Mouse (Mus musculus) midbrain, embryonic 13.5 days (tissue): ENCODE data around the gene Ugcg. TPM values are rescaled to one million over a fixed set of nuclear protein-coding genes. Genes with fewer than 3 reads are reported as not detected.

Source experiments
- ATAC-seq: fragments of 200-750 bp; cut with Nextera tagmentation; 2 replicates; pipeline ENCODE4 v1.8.0; 2017; ENCODE audit warnings: mild to moderate bottlenecking, moderate TSS enrichment, moderate library complexity
- H3K27ac ChIP-seq: fragments of 300-500 bp; sonication (generic); 2 replicates; pipeline ENCODE4 v1.5.1; 2015; ENCODE audit warnings: inconsistent platforms, mild to moderate bottlenecking, moderate library complexity
- H3K27me3 ChIP-seq: fragments of 300-500 bp; sonication (generic); 2 replicates; pipeline ENCODE4 v1.6.1; 2015; ENCODE audit warnings: mild to moderate bottlenecking, inconsistent platforms
- H3K36me3 ChIP-seq: fragments of 300-500 bp; sonication (generic); 2 replicates; pipeline ENCODE4 v1.6.1; 2015; ENCODE audit warnings: mild to moderate bottlenecking, inconsistent platforms
- H3K4me1 ChIP-seq: fragments of 300-500 bp; sonication (generic); replicated peaks from 2 replicates; pipeline ENCODE4 v1.6.1; 2015; ENCODE audit warnings: inconsistent platforms
- H3K4me2 ChIP-seq: fragments of 300-500 bp; sonication (generic); replicated peaks from 2 replicates; pipeline ENCODE4 v1.6.1; 2015; ENCODE audit warnings: moderate library complexity, mild to moderate bottlenecking, inconsistent platforms
- H3K4me3 ChIP-seq: fragments of 300-500 bp; sonication (generic); replicated peaks from 2 replicates; pipeline ENCODE4 v1.5.1; 2015; ENCODE audit warnings: mild to moderate bottlenecking, inconsistent platforms
- H3K9ac ChIP-seq: fragments of 300-500 bp; sonication (generic); replicated peaks from 2 replicates; pipeline ENCODE4 v1.6.1; 2015; ENCODE audit warnings: mild to moderate bottlenecking, inconsistent platforms
- H3K9me3 ChIP-seq: fragments of 300-500 bp; sonication (generic); 2 replicates; pipeline ENCODE4 v1.6.1; 2016; ENCODE audit warnings: mild to moderate bottlenecking, inconsistent platforms
- WGBS: fragments of 180-500 bp; shearing (Covaris S2); methylation state at CpG from one replicate; pipeline ENCODE4 v1.1.7; 2015; 5-methylcytosine and 5-hydroxymethylcytosine counted together
- polyA plus RNA-seq: library from polyadenylated mRNA; unstranded; fragments of >200 nt; fragmentation: Nextera tagmentation; extraction: Ambion mirVana; gene quantifications from 2 replicates; pipeline ENCODE4 v1.2.1, GENCODE M21; 2015

The Ugcg gene
- polyA plus RNA-seq, 1 experiment from 2014 or later: 16.4 TPM

GRCm38 (mm10) chr4:59214695-59215094 lies 25.6 kb downstream of the Ugcg start:
- Histone ChIP-seq H3K27ac (no peak overlapping the region), H3K9me3 (no peaks in the 10 kb centered on the region), H3K4me3 (no peak overlapping the region), H3K4me1 (no peaks in the 10 kb centered on the region), H3K4me2 (no peak overlapping the region), H3K9ac (no peak overlapping the region), H3K27me3 (no peaks in the 10 kb centered on the region), H3K36me3 (peaks cover 42% of the 10 kb centered on the region)
- 96% methylated on average over 5 of the region's 5 CpGs for WGBS
- no peak for ATAC-seq

- Histone ChIP-seq H3K4me2 (no peak overlapping the region), H3K36me3 (peaks cover 49% of the 10 kb centered on the region), H3K9ac (no peak overlapping the region), H3K4me3 (no peak overlapping the region), H3K9me3 (no peaks in the 10 kb centered on the region), H3K27me3 (no peaks in the 10 kb centered on the region), H3K27ac (no peak overlapping the region), H3K4me1 (no peaks in the 10 kb centered on the region)
- no peak for ATAC-seq
- 98% methylated on average over 3 of the region's 3 CpGs for WGBS
Observed at GRCm38 (mm10) chr4:59215585-59215984, 26.5 kb downstream of the Ugcg start.

- Histone ChIP-seq H3K36me3 (peaks cover 46% of the 10 kb centered on the region), H3K27me3 (no peaks in the 10 kb centered on the region), H3K27ac (no peak overlapping the region), H3K4me2 (no peak overlapping the region), H3K9ac (no peak overlapping the region), H3K9me3 (no peaks in the 10 kb centered on the region), H3K4me3 (no peak overlapping the region), H3K4me1 (no peaks in the 10 kb centered on the region)
- 94% methylated on average over 7 of the region's 7 CpGs for WGBS
- ATAC-seq: no peak
Observed at GRCm38 (mm10) chr4:59217101-59217500, 28.0 kb downstream of the Ugcg start.

GRCm38 (mm10) chr4:59218154-59218553 lies 29.1 kb downstream of the Ugcg start:
- no peaks in the 10 kb centered on the region for H3K9me3 ChIP-seq
- H3K4me3 ChIP-seq: no peak overlapping the region
- H3K4me1 ChIP-seq: no peaks in the 10 kb centered on the region
- H3K27ac ChIP-seq: no peak overlapping the region
- H3K36me3 ChIP-seq: peaks cover 51% of the 10 kb centered on the region
- no peak overlapping the region for H3K9ac ChIP-seq
- H3K4me2 ChIP-seq: no peak overlapping the region
- WGBS: 93% methylated on average over 7 of the region's 7 CpGs
- no peak for ATAC-seq
- no peaks in the 10 kb centered on the region for H3K27me3 ChIP-seq

- no peak overlapping the region for H3K27ac ChIP-seq
- no peaks in the 10 kb centered on the region for H3K4me1 ChIP-seq
- no peak overlapping the region for H3K4me3 ChIP-seq
- H3K4me2 ChIP-seq: no peak overlapping the region
- WGBS: 96% methylated on average over 9 of the region's 9 CpGs
- H3K9me3 ChIP-seq: no peaks in the 10 kb centered on the region
- H3K27me3 ChIP-seq: no peaks in the 10 kb centered on the region
- no peak for ATAC-seq
- no peak overlapping the region for H3K9ac ChIP-seq
- H3K36me3 ChIP-seq: peaks cover 42% of the 10 kb centered on the region
Observed at GRCm38 (mm10) chr4:59222226-59222625, 33.2 kb downstream of the Ugcg start.

- no peak overlapping the region for H3K27ac ChIP-seq
- H3K4me2 ChIP-seq: no peak overlapping the region
- H3K36me3 ChIP-seq: peaks cover 37% of the 10 kb centered on the region
- ATAC-seq: no peak
- H3K27me3 ChIP-seq: no peaks in the 10 kb centered on the region
- WGBS: 93% methylated on average over 5 of the region's 5 CpGs
- no peaks in the 10 kb centered on the region for H3K9me3 ChIP-seq
- H3K4me3 ChIP-seq: no peak overlapping the region
- no peaks in the 10 kb centered on the region for H3K4me1 ChIP-seq
- H3K9ac ChIP-seq: no peak overlapping the region
Observed at GRCm38 (mm10) chr4:59223055-59223615, 34.1 kb downstream of the Ugcg start.

- H3K36me3 ChIP-seq: peaks cover 28% of the 10 kb centered on the region
- ATAC-seq: no peak
- no peaks in the 10 kb centered on the region for H3K4me1 ChIP-seq
- no peak overlapping the region for H3K27ac ChIP-seq
- no peak overlapping the region for H3K4me2 ChIP-seq
- H3K27me3 ChIP-seq: no peaks in the 10 kb centered on the region
- WGBS: 95% methylated on average over 4 of the region's 4 CpGs
- no peaks in the 10 kb centered on the region for H3K9me3 ChIP-seq
- H3K4me3 ChIP-seq: no peak overlapping the region
- no peak overlapping the region for H3K9ac ChIP-seq
Observed at GRCm38 (mm10) chr4:59224889-59225288, 35.8 kb downstream of the Ugcg start.

- WGBS: 96% methylated on average over 9 of the region's 9 CpGs
Observed at GRCm38 (mm10) chr4:59227047-59227446, 38.0 kb downstream of the Ugcg start.

GRCm38 (mm10) chr4:59228951-59229350 lies 39.9 kb downstream of the Ugcg start:
- Histone ChIP-seq H3K27ac (no peak overlapping the region), H3K4me1 (no peaks in the 10 kb centered on the region), H3K4me3 (no peak overlapping the region), H3K36me3 (peaks cover 8% of the 10 kb centered on the region), H3K9ac (no peak overlapping the region), H3K4me2 (no peak overlapping the region), H3K27me3 (no peaks in the 10 kb centered on the region), H3K9me3 (no peaks in the 10 kb centered on the region)
- ATAC-seq: no peak

More at GRCm38 (mm10) chr4:59227047-59227446, 38.0 kb downstream of the Ugcg start:
- Histone ChIP-seq H3K4me1 (no peaks in the 10 kb centered on the region), H3K4me3 (no peak overlapping the region), H3K4me2 (no peak overlapping the region), H3K9me3 (no peaks in the 10 kb centered on the region), H3K27ac (no peak overlapping the region), H3K9ac (no peak overlapping the region), H3K27me3 (no peaks in the 10 kb centered on the region), H3K36me3 (peaks cover 20% of the 10 kb centered on the region)
- ATAC-seq: no peak

- Histone ChIP-seq H3K4me3 (no peak overlapping the region), H3K9me3 (no peaks in the 10 kb centered on the region), H3K27me3 (no peaks in the 10 kb centered on the region), H3K9ac (no peak overlapping the region), H3K27ac (no peak overlapping the region), H3K4me2 (no peak overlapping the region), H3K4me1 (no peaks in the 10 kb centered on the region), H3K36me3 (no peaks in the 10 kb centered on the region)
- ATAC-seq: no peak
- 92% methylated on average over 6 of the region's 6 CpGs for WGBS
Observed at GRCm38 (mm10) chr4:59231266-59232055, 42.4 kb downstream of the Ugcg start.

GRCm38 (mm10) chr4:59234014-59234413 lies 45.0 kb downstream of the Ugcg start:
- no peak overlapping the region for H3K4me3 ChIP-seq
- no peaks in the 10 kb centered on the region for H3K4me1 ChIP-seq
- no peak overlapping the region for H3K4me2 ChIP-seq
- WGBS: 90% methylated on average over 8 of the region's 10 CpGs
- H3K9ac ChIP-seq: no peak overlapping the region
- H3K9me3 ChIP-seq: no peaks in the 10 kb centered on the region
- ATAC-seq: no peak
- no peaks in the 10 kb centered on the region for H3K27me3 ChIP-seq
- H3K36me3 ChIP-seq: no peaks in the 10 kb centered on the region
- H3K27ac ChIP-seq: no peak overlapping the region

- H3K4me3 ChIP-seq: no peak overlapping the region
- no peak overlapping the region for H3K27ac ChIP-seq
- H3K4me2 ChIP-seq: no peak overlapping the region
- H3K4me1 ChIP-seq: no peaks in the 10 kb centered on the region
- no peak for ATAC-seq
- no peaks in the 10 kb centered on the region for H3K27me3 ChIP-seq
- H3K9me3 ChIP-seq: no peaks in the 10 kb centered on the region
- WGBS: 91% methylated on average over 23 of the region's 23 CpGs
- H3K36me3 ChIP-seq: no peaks in the 10 kb centered on the region
- no peak overlapping the region for H3K9ac ChIP-seq
Observed at GRCm38 (mm10) chr4:59234451-59235216, 45.6 kb downstream of the Ugcg start.
